Mouse (Mus musculus) liver, adult 2 months (tissue): ENCODE results near the gene Troap. TPM values are rescaled to one million over a fixed set of nuclear protein-coding genes. Genes with fewer than 3 reads are reported as not detected.

Experiments
- DNase-seq: peaks from one replicate; pipeline ENCODE4 v3.0.0-alpha.2; 2011; ENCODE audit warnings: low read depth, low spot score; ENCODE audit errors: extremely low read depth
- H3K27ac ChIP-seq: fragments of 200-500 bp; replicated peaks from 2 replicates; pipeline ENCODE4 v1.5.1; 2012; ENCODE audit warnings: low read depth, mild to moderate bottlenecking, control low read depth, inconsistent platforms, low read length; ENCODE audit not compliant: insufficient read depth
- H3K27me3 ChIP-seq: fragments of 200-500 bp; 2 replicates; pipeline ENCODE4 v1.6.1; 2012; ENCODE audit warnings: mild to moderate bottlenecking, moderate library complexity, low read length, inconsistent platforms; ENCODE audit not compliant: control insufficient read depth, insufficient read depth
- H3K36me3 ChIP-seq: fragments of 200-500 bp; 2 replicates; pipeline ENCODE4 v1.6.1; 2012; ENCODE audit warnings: low read length, inconsistent platforms; ENCODE audit not compliant: control insufficient read depth, insufficient read depth
- H3K4me1 ChIP-seq: fragments of 200-500 bp; 2 replicates; pipeline ENCODE4 v1.6.1; 2011; ENCODE audit warnings: low read length; ENCODE audit not compliant: control insufficient read depth, insufficient read depth
- H3K4me3 ChIP-seq: fragments of 200-500 bp; 2 replicates; pipeline ENCODE4 v1.5.1; 2011; ENCODE audit warnings: low read depth, mild to moderate bottlenecking, control low read depth, low read length, moderate library complexity; ENCODE audit not compliant: insufficient read depth
- H3K79me2 ChIP-seq: fragments of 200-500 bp; 2 replicates; pipeline ENCODE4 v1.6.1; 2012; ENCODE audit warnings: inconsistent platforms, mild to moderate bottlenecking, low read length, moderate library complexity; ENCODE audit not compliant: control insufficient read depth, insufficient read depth
- H3K9ac ChIP-seq: fragments of 200-500 bp; 2 replicates; pipeline ENCODE4 v1.6.1; 2012; ENCODE audit warnings: low read depth, mild to moderate bottlenecking, control low read depth, inconsistent platforms, low read length
- CTCF ChIP-seq: fragments of 200-500 bp; IDR thresholded peaks from 2 replicates; pipeline ENCODE4 v1.5.1; 2011; ENCODE audit warnings: low read depth, low read length, control low read depth
- POLR2A ChIP-seq: fragments of 200-500 bp; IDR thresholded peaks from 2 replicates; pipeline ENCODE4 v1.6.1; 2011; ENCODE audit warnings: low read length, control low read depth; ENCODE audit not compliant: insufficient read depth; ENCODE audit errors: extremely low read depth
- WGBS: fragments of 180-500 bp; shearing (Covaris S2); methylation state at CpG from one replicate; pipeline ENCODE4 v1.1.7; 2018; 5-methylcytosine and 5-hydroxymethylcytosine counted together
- polyA plus RNA-seq: library from polyadenylated mRNA; depleted of rRNA; stranded (reverse); fragments of >200 nt; gene quantifications from 2 replicates; pipeline ENCODE4 v1.2.3, GENCODE M21; 2012
- total RNA-seq: library from RNA; depleted of rRNA; stranded (reverse); fragments of >200 nt; gene quantifications from 2 replicates; pipeline ENCODE4 v1.2.3, GENCODE M21; 2014

Troap gene
- total and polyA plus RNA-seq, 2 experiments: not detected

DNA sequence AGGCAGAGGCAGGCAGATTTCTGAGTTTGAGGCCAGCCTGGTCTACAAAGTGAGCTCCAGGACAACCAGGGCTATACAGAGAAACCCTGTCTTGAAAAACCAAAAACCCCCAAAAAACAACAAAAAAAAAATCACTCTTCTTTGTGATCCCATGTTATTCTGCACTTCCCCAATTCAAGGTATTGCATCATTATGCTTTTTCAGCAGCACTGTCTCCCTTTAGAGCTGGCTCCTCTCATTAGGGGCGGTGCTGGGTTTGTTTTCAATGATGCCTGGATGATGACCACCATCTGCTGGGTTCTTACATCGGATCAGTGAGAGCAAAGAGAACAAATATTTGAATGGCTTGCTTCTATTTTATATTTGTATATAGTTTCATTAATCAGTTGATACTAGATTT lies 48.3 kb downstream of the Troap start:
- no peaks in the 10 kb centered on the region for H3K79me2 ChIP-seq
- TF ChIP-seq POLR2A: no peak
- TF ChIP-seq CTCF: no peak
- H3K36me3 ChIP-seq: no peaks in the 10 kb centered on the region
- H3K9ac ChIP-seq: no peak overlapping the region
- H3K4me3 ChIP-seq: no peak overlapping the region
- H3K4me1 ChIP-seq: peaks cover 3% of the 10 kb centered on the region; the same call in 1 of the 2 replicates
- H3K27ac ChIP-seq: no peak overlapping the region
- 67% methylated on average over 2 of the region's 2 CpGs for WGBS
- no peak for DNase-seq
- no peaks in the 10 kb centered on the region for H3K27me3 ChIP-seq

DNA sequence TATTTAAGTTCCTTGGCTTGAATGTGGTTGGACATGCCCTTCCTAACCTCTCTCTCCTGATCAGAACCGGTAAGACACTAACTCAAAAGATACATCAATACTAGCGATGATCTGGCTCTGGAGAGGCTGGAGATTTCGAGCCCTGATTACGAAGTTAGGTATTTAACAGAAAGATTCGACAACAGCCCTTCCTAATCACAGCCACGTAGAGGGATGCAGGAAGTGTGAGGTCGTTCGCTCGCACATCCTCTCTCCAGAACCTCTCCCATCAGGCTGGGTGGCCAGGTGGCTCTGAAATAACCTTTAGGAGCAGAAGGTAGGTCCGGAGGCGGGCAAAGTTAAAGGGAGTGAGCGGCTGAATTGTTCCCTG lies 51.3 kb downstream of the Troap start, which contains the start of gene Spats2:
Spats2 (plus strand) TSS at position 206 of the 370 bp plus-strand sequence.
- peak within 1 kb of the TSS; percentile 62 for H3K4me3 ChIP-seq
- TF ChIP-seq POLR2A: no peak
- no peak for TF ChIP-seq CTCF
- peak within 1 kb of the TSS; percentile 83 for H3K9ac ChIP-seq
- H3K4me1 ChIP-seq: peaks cover 3% of the 10 kb centered on the region; the same call in 1 of the 2 replicates
- no peaks in the 10 kb centered on the region for H3K79me2 ChIP-seq
- peak within 1 kb of the TSS; percentile 69 for H3K27ac ChIP-seq
- H3K36me3 ChIP-seq: no peaks in the 10 kb centered on the region
- 1% methylated on average over 12 of the region's 12 CpGs for WGBS
- no peak for DNase-seq
- H3K27me3 ChIP-seq: no peaks in the 10 kb centered on the region

DNA sequence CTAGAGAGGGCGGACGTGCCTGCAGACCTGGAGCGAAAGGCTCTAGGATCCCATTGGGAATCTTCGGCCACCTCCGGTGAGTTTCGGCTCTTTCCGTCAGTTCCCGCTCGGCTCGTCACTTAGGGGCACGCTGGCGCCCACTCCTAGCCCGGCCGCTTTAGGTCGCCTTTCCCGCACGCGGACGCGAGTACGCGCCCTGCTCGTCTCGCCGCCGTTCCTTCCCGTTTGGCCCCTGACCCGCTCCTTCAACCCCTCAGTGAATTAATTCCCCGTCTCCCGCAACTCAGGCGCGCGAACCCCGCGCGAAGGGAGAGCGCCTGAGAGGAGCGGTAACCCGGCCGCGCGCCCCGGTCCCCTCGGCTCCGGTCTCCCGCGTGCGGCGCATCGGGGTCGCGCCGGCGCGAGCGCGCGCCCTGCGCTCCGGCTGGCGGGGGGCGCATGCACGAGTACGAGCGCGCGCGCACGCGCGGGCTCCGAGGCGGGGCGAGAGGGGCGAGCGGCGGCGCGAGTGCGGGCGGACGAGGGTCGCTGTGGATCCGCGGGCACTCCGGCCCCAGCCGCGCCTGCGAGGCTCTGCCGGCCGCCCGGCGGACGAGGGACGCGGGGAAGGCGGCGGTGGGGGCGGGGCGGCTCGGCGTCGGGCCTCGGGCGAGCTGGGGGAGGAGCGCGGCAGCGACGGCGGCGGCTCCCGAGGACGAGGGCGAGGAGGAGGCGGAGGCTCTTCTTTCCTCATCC lies 51.9 kb downstream of the Troap start:
- Histone ChIP-seq H3K27me3 (no peaks in the 10 kb centered on the region), H3K27ac (peak overlapping the region; percentile 69), H3K79me2 (no peaks in the 10 kb centered on the region), H3K9ac (peak overlapping the region; percentile 83), H3K4me3 (peak overlapping the region; percentile 62), H3K36me3 (no peaks in the 10 kb centered on the region), H3K4me1 (peaks cover 3% of the 10 kb centered on the region; the same call in 1 of the 2 replicates)
- WGBS: under 1% methylated on average over 92 of the region's 115 CpGs
- TF ChIP-seq CTCF: no peak
- 0 out of 2 replicates have a peak, but pooled peaks have one; percentile 15 for TF ChIP-seq POLR2A
- peak; percentile 56 for DNase-seq

DNA sequence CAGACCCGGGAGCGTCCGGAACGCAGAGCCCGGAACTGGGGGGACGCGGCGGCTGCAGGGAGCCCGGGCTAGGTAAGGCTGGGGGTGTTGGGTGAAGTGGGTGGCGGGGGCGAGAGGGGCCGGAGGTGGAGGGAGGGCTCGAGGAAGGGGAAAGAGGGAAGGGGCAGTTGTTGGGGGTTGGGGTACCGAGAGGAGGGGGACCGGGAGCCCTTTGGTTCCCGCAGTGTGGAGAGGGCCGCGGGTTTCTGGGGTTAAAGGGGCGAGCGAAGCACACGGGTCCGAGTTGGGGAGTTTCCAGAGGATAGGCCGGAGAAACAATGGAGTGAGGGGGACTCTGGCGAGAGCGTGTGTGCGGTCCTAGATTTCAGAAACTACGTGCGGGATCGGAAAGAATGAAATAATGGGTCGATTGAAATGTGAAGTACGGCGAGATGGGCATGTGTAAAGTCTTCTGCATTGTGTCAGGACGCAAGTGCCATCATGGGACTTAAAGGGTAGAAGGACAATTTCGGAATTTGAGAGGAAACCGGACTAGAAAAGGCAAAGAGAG lies 52.5 kb downstream of the Troap start:
- 1% methylated on average over 33 of the region's 35 CpGs for WGBS
- Histone ChIP-seq H3K4me3 (peak overlapping the region; percentile 62), H3K27me3 (no peaks in the 10 kb centered on the region), H3K9ac (peak overlapping the region; percentile 83), H3K36me3 (no peaks in the 10 kb centered on the region), H3K79me2 (no peaks in the 10 kb centered on the region), H3K27ac (no peak overlapping the region), H3K4me1 (peaks cover 3% of the 10 kb centered on the region; the same call in 1 of the 2 replicates)
- DNase-seq: no peak
- TF ChIP-seq CTCF: no peak
- TF ChIP-seq POLR2A: no peak

DNA sequence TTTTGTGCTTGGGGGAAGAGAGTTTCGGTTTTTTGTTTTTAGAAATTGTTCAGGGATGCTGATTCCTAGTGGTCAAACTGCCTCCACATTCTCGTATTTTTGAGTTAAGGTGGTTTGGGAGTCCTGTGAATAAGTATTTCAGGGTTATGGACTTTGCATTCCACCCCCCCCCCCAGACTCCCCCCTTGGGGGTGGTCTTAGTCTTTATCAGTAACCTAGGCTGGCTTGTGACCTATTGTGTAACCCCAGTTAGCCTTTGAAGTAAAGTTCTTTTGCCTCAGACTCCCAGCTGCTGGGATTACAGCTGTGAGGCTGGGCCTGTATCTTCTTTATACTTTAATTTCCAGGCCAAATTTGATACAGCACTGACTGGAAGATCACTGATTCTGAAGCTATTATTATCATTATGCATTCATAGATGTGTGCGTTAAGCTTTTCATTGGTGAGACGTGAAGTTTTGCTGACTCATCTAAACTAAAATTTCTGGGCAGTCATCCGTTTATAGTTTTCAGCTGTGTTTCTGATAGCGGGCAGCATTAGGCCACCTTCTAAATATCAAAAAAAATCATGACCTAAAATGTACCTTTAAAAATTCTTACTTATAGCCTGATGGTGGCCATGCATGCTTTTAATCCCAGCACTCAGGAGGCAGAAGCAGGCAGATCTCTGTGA lies 53.6 kb downstream of the Troap start:
- Histone ChIP-seq H3K36me3 (no peaks in the 10 kb centered on the region), H3K79me2 (no peaks in the 10 kb centered on the region), H3K4me1 (peaks cover 3% of the 10 kb centered on the region; the same call in 1 of the 2 replicates), H3K9ac (no peak overlapping the region), H3K27ac (no peak overlapping the region), H3K4me3 (no peak overlapping the region), H3K27me3 (no peaks in the 10 kb centered on the region)
- no peak for TF ChIP-seq POLR2A
- TF ChIP-seq CTCF: no peak
- DNase-seq: no peak
- WGBS: 76% methylated on average over 6 of the region's 6 CpGs
